Mouse (Mus musculus) small intestine, adult 2 months (tissue): ENCODE measurements around the gene Serpinb13. TPM values are rescaled to one million over a fixed set of nuclear protein-coding genes. Genes with fewer than 3 reads are reported as not detected.

ENCODE experiments used
- H3K27ac ChIP-seq: fragments of 200-500 bp; 2 replicates; pipeline ENCODE4 v1.5.1; 2012; ENCODE audit warnings: low read depth, low read length, control low read depth, inconsistent platforms; ENCODE audit not compliant: insufficient read depth
- H3K27me3 ChIP-seq: fragments of 200-500 bp; 2 replicates; pipeline ENCODE4 v1.6.1; 2012; ENCODE audit warnings: mild to moderate bottlenecking, moderate library complexity, low read length, inconsistent platforms; ENCODE audit not compliant: control insufficient read depth, insufficient read depth
- H3K36me3 ChIP-seq: fragments of 200-500 bp; 2 replicates; pipeline ENCODE4 v1.6.1; 2012; ENCODE audit warnings: mild to moderate bottlenecking, low read length, control low read depth, inconsistent platforms; ENCODE audit not compliant: control insufficient read depth, insufficient read depth
- H3K4me1 ChIP-seq: fragments of 200-500 bp; 2 replicates; pipeline ENCODE4 v1.6.1; 2012; ENCODE audit warnings: low read length, inconsistent platforms, mixed read lengths; ENCODE audit not compliant: control insufficient read depth, insufficient read depth, insufficient read length
- H3K4me3 ChIP-seq: fragments of 200-500 bp; 2 replicates; pipeline ENCODE4 v1.5.1; 2012; ENCODE audit warnings: low read depth, mild to moderate bottlenecking, control low read depth, inconsistent platforms, low read length, moderate library complexity
- CTCF ChIP-seq: fragments of 200-500 bp; IDR thresholded peaks from 2 replicates; pipeline ENCODE4 v1.5.1; 2012; ENCODE audit warnings: low read depth, mild to moderate bottlenecking, control low read depth, inconsistent platforms, low read length, moderate library complexity, mixed read lengths; ENCODE audit not compliant: insufficient replicate concordance, insufficient read length; ENCODE audit errors: extremely low read depth
- POLR2A ChIP-seq: fragments of 200-500 bp; IDR thresholded peaks from 2 replicates; pipeline ENCODE4 v1.6.1; 2012; ENCODE audit warnings: low read depth, mild to moderate bottlenecking, control low read depth, inconsistent platforms, low read length, moderate library complexity
- WGBS: fragments of 180-500 bp; shearing (Covaris S2); methylation state at CpG from one replicate; pipeline ENCODE4 v1.1.7; 2018; 5-methylcytosine and 5-hydroxymethylcytosine counted together
- polyA plus RNA-seq: library from polyadenylated mRNA; depleted of rRNA; stranded (reverse); fragments of >200 nt; gene quantifications from 2 replicates; pipeline ENCODE4 v1.2.3, GENCODE M21; 2012; rRNA removed

The Serpinb13 gene
- not detected in 2 replicates for polyA plus RNA-seq

- Histone ChIP-seq H3K4me1 (no peaks in the 10 kb centered on the region), H3K4me3 (no peak within 1 kb of the TSS), H3K27me3 (no peaks in the 10 kb centered on the region), H3K27ac (no peak within 1 kb of the TSS), H3K36me3 (no peaks in the 10 kb centered on the region)
- TF ChIP-seq CTCF (no peak), POLR2A (no peak)
Measured at GRCm38 (mm10) chr1:106980684-106981083, at the start of gene Serpinb13. Gene Serpinb13 (plus strand): TSS chr1:106980984.

- Histone ChIP-seq H3K27ac (no peak overlapping the region), H3K36me3 (no peaks in the 10 kb centered on the region), H3K4me3 (no peak overlapping the region), H3K27me3 (no peaks in the 10 kb centered on the region), H3K4me1 (no peaks in the 10 kb centered on the region)
- WGBS = 67% methylated on average over 4 of the region's 4 CpGs
- TF ChIP-seq CTCF = no peak
- no peak for TF ChIP-seq POLR2A
Measured at GRCm38 (mm10) chr1:106931954-106932353, 48.8 kb upstream of the Serpinb13 start.

- no peak overlapping the region for H3K27ac ChIP-seq
- H3K4me1 ChIP-seq = no peaks in the 10 kb centered on the region
- H3K36me3 ChIP-seq = no peaks in the 10 kb centered on the region
- H3K27me3 ChIP-seq = no peaks in the 10 kb centered on the region
- no peak overlapping the region for H3K4me3 ChIP-seq
- no peak for TF ChIP-seq CTCF
- TF ChIP-seq POLR2A = no peak
Measured at GRCm38 (mm10) chr1:106933658-106934057, 47.1 kb upstream of the Serpinb13 start.

GRCm38 (mm10) chr1:106934265-106934664 lies 46.5 kb upstream of the Serpinb13 start, which contains the start of gene Serpinb12:
Gene Serpinb12 (plus strand): TSS chr1:106934449.
- 70% methylated on average over 6 of the region's 6 CpGs for WGBS
- no peaks in the 10 kb centered on the region for H3K4me1 ChIP-seq
- H3K36me3 ChIP-seq = no peaks in the 10 kb centered on the region
- H3K27me3 ChIP-seq = no peaks in the 10 kb centered on the region
- no peak within 1 kb of the TSS for H3K4me3 ChIP-seq
- no peak for TF ChIP-seq CTCF
- no peak for TF ChIP-seq POLR2A
- no peak within 1 kb of the TSS for H3K27ac ChIP-seq

GRCm38 (mm10) chr1:106947217-106947616 lies 33.6 kb upstream of the Serpinb13 start:
- H3K27me3 ChIP-seq = no peaks in the 10 kb centered on the region
- WGBS = 67% methylated on average over 1 of the region's 1 CpGs
- TF ChIP-seq POLR2A (no peak), CTCF (no peak)

GRCm38 (mm10) chr1:106959981-106960380 lies 20.8 kb upstream of the Serpinb13 start:
- TF ChIP-seq POLR2A = no peak
- TF ChIP-seq CTCF = no peak

More at GRCm38 (mm10) chr1:106947217-106947616, 33.6 kb upstream of the Serpinb13 start:
- Histone ChIP-seq H3K27ac (no peak overlapping the region), H3K4me1 (no peaks in the 10 kb centered on the region), H3K4me3 (no peak overlapping the region), H3K36me3 (no peaks in the 10 kb centered on the region)

GRCm38 (mm10) chr1:106961023-106961422 lies 19.8 kb upstream of the Serpinb13 start:
- no peak overlapping the region for H3K4me3 ChIP-seq
- no peak for TF ChIP-seq POLR2A
- no peak for TF ChIP-seq CTCF
- WGBS = 18% methylated on average over 3 of the region's 3 CpGs
- no peaks in the 10 kb centered on the region for H3K36me3 ChIP-seq
- no peak overlapping the region for H3K27ac ChIP-seq
- no peaks in the 10 kb centered on the region for H3K4me1 ChIP-seq
- no peaks in the 10 kb centered on the region for H3K27me3 ChIP-seq

More at GRCm38 (mm10) chr1:106959981-106960380, 20.8 kb upstream of the Serpinb13 start:
- Histone ChIP-seq H3K4me3 (no peak overlapping the region), H3K36me3 (no peaks in the 10 kb centered on the region), H3K27ac (no peak overlapping the region), H3K27me3 (no peaks in the 10 kb centered on the region), H3K4me1 (no peaks in the 10 kb centered on the region)
- 75% methylated on average over 3 of the region's 3 CpGs for WGBS
